Mouse (Mus musculus): ENCODE data around the gene Nup43. TPM values are rescaled to one million over a fixed set of nuclear protein-coding genes. Genes with fewer than 3 reads are reported as not detected.

The Nup43 gene
- total and polyA plus RNA-seq, 2 experiments from 2014 or later = 7.8 to 17.8 TPM

DNA sequence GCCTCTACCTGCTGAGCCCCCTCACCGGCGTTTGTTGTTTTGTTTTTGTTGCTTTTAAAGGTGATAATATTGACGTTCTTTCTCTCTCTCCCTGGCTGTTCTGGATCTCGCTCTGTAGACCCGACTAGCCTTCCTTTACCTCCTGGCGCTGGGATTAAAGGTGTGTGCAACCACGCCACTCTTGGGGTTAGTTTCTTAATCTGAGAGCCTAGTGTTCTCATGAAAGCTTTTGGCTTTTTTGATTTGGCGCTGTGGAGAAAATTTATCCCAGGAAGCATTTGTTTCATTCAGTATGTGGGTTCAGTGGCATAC lies 59.2 kb downstream of the Nup43 start:
- no peak for TF ChIP-seq CTCF (IDR thresholded peaks at IDR 0.05)
- Histone ChIP-seq H3K27ac (ENCODE audit: low read depth, low read length) (peak overlapping the region; percentile 67; the same call in 1 of the 2 replicates), H3K9me3 (ENCODE audit: low read length) (no peaks in the 10 kb centered on the region), H3K4me2 (ENCODE audit: low read depth, low read length, poor library complexity, severe bottlenecking) (peak overlapping the region; percentile 67), H3K36me3 (ENCODE audit: insufficient read depth, low read length) (no peaks in the 10 kb centered on the region), H3K27me3 (ENCODE audit: insufficient read depth, low read length) (no peaks in the 10 kb centered on the region), H3K9ac (replicated peaks; ENCODE audit: low read length, poor library complexity, severe bottlenecking) (peak overlapping the region; percentile 64), H3K4me1 (ENCODE audit: insufficient read depth, low read length) (no peaks in the 10 kb centered on the region), H3K4me3 (ENCODE audit: low read depth, low read length) (peak overlapping the region; percentile 83)
- no peak for DNase-seq (ENCODE audit: low spot score)
- WGBS = 0% methylated on average over 8 of the region's 8 CpGs
- ATAC-seq (ENCODE audit: low FRiP score) = no peak

DNA sequence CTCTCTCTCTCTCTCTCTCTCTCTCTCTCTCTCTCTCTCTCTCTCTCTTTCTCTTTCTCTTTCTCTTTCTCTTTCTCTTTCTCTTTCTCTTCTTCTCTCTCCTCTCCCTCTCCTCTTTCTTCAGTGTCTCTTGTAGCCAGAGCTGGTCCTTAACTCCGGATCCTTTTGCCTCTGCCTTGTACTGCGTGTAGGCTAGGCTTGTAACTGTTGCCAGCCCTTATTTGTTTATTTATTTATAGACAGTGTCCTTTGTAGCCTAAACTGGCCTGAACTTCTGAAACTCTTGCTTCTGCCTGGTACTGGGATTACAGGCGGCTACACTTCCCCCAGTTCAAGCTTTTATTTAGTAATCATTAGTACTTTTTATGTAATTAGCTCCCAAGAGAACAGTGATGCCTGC lies 59.7 kb downstream of the Nup43 start:
- H3K4me3 ChIP-seq (ENCODE audit: low read depth, low read length) = peak overlapping the region; percentile 83; the same call in 1 of the 2 replicates
- no peaks in the 10 kb centered on the region for H3K36me3 ChIP-seq (ENCODE audit: insufficient read depth, low read length)
- H3K27ac ChIP-seq (ENCODE audit: low read depth, low read length) = no peak overlapping the region
- DNase-seq (ENCODE audit: low spot score) (no peak), ATAC-seq (ENCODE audit: low FRiP score) (no peak)
- H3K9ac ChIP-seq (replicated peaks; ENCODE audit: low read length, poor library complexity, severe bottlenecking) = no peak overlapping the region
- H3K4me2 ChIP-seq (ENCODE audit: low read depth, low read length, poor library complexity, severe bottlenecking) = peak overlapping the region; percentile 67
- WGBS = 27% methylated on average over 3 of the region's 3 CpGs
- no peaks in the 10 kb centered on the region for H3K9me3 ChIP-seq (ENCODE audit: low read length)
- no peaks in the 10 kb centered on the region for H3K27me3 ChIP-seq (ENCODE audit: insufficient read depth, low read length)
- no peaks in the 10 kb centered on the region for H3K4me1 ChIP-seq (ENCODE audit: insufficient read depth, low read length)
- TF ChIP-seq CTCF (IDR thresholded peaks at IDR 0.05) = no peak

Other genes with a start within 250 kb of the Nup43 start
- 0.49 and 0.85 TPM in 2 replicates for gene Ulbp1, start 193.9 kb upstream of the Nup43 start, total RNA-seq (2014; rRNA removed)
- gene Ulbp1, start 193.9 kb upstream of the Nup43 start, polyA plus RNA-seq (2015; fragmentation: Nextera tagmentation; extraction: Ambion mirVana) = 0.11 and 0.27 TPM in 2 replicates
- gene Lrp11, start 77.7 kb upstream of the Nup43 start, total RNA-seq (2014; rRNA removed) = 123 and 139 TPM in 2 replicates
- gene Lrp11, start 77.7 kb upstream of the Nup43 start, polyA plus RNA-seq (2015; fragmentation: Nextera tagmentation; extraction: Ambion mirVana) = 48.2 and 51.7 TPM in 2 replicates
- gene Pcmt1, start 13.6 kb downstream of the Nup43 start, total RNA-seq (2014; rRNA removed) = 70.6 and 81.0 TPM in 2 replicates
- 178 and 179 TPM in 2 replicates for gene Pcmt1, start 13.6 kb downstream of the Nup43 start, polyA plus RNA-seq (2015; fragmentation: Nextera tagmentation; extraction: Ambion mirVana)
- gene Lats1, start 13.7 kb downstream of the Nup43 start, total RNA-seq (2014; rRNA removed) = 45.4 and 50.9 TPM in 2 replicates
- gene Lats1, start 13.7 kb downstream of the Nup43 start, polyA plus RNA-seq (2015; fragmentation: Nextera tagmentation; extraction: Ambion mirVana) = 6.5 and 7.7 TPM in 2 replicates
- gene Katna1, start 58.5 kb downstream of the Nup43 start, total RNA-seq (2014; rRNA removed) = 12.6 and 13.3 TPM in 2 replicates
- gene Katna1, start 58.5 kb downstream of the Nup43 start, polyA plus RNA-seq (2015; fragmentation: Nextera tagmentation; extraction: Ambion mirVana) = 15.5 and 17.2 TPM in 2 replicates
- 22.2 and 35.4 TPM in 2 replicates for gene Ginm1, start 125.3 kb downstream of the Nup43 start, total RNA-seq (2014; rRNA removed)
- 65.4 and 67.9 TPM in 2 replicates for gene Ginm1, start 125.3 kb downstream of the Nup43 start, polyA plus RNA-seq (2015; fragmentation: Nextera tagmentation; extraction: Ambion mirVana)
- gene Ppil4, start 125.4 kb downstream of the Nup43 start, total RNA-seq (2014; rRNA removed) = 30.6 and 40.5 TPM in 2 replicates
- 46.0 and 50.6 TPM in 2 replicates for gene Ppil4, start 125.4 kb downstream of the Nup43 start, polyA plus RNA-seq (2015; fragmentation: Nextera tagmentation; extraction: Ambion mirVana)
- 0.14 and 0.16 TPM in 2 replicates for gene Zc3h12d, start 165.0 kb downstream of the Nup43 start, total RNA-seq (2014; rRNA removed)
- gene Zc3h12d, start 165.0 kb downstream of the Nup43 start, polyA plus RNA-seq (2015; fragmentation: Nextera tagmentation; extraction: Ambion mirVana) = 0.20 and 0.34 TPM in 2 replicates